Mouse (Mus musculus): ENCODE data around the gene Mthfsd. TPM values are rescaled to one million over a fixed set of nuclear protein-coding genes. Genes with fewer than 3 reads are reported as not detected.

Mthfsd gene
- polyA plus RNA-seq, 1 experiment from 2014 or later: 57.5 TPM

DNA sequence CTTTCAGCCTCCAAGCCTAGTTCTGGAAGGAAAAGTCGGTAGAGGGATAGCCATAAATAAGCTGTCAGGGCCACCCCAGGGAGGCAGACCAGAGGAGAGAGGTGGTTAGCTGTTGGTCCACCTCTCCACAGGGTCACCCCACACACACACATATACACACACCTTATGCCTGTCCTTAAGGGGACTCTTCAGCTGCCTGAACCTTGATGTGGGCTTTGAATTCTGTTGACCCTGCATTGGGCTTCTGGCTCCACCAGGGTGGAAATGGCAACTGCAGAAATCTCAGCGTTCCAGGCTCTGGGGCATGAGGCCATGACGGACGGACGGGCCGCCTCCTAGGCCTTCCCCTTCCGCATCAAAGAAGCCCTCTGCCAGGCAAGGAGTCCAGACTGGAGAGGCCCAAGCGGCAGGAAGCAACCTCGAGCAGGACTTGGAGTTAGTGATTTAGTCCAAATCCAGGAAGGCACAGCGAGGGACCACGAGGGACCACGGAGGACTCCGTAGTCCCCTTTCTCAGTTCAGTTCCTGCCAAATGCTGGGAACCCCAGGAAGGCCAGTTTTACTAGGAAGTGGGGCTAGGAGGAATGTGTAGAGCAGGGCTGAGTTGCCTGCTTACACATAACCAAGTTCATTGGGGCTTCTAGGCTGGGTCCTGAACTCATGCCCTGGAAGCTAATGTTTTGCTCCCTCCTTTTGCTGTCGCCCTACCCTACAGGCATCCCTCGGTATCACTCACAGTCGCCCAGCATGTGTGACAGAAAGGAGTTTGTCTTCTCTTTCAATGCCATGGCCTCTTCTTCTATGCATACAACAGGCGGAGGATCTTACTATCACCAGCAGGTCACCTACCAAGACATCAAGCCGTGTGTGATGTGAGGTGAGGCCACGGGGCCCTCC is 21.9 kb downstream of the Mthfsd start:
- WGBS: 21% methylated on average over 19 of the region's 19 CpGs
- Histone ChIP-seq H3K4me2 (ENCODE audit: low read depth, low read length) (peak overlapping the region; percentile 67), H3K4me3 (replicated peaks; ENCODE audit: low read length) (peak overlapping the region; percentile 70), H3K9ac (ENCODE audit: low read length) (peak overlapping the region; percentile 88), H3K27ac (ENCODE audit: low read length) (peak overlapping the region; percentile 99), H3K27me3 (ENCODE audit: control insufficient read depth, insufficient read depth, low read length) (peaks cover 87% of the 10 kb centered on the region), H3K4me1 (ENCODE audit: control insufficient read depth, insufficient read depth, low read length) (peaks cover 7% of the 10 kb centered on the region; the same call in 1 of the 2 replicates), H3K9me3 (replicated peaks; ENCODE audit: control insufficient read depth, low read length) (no peaks in the 10 kb centered on the region), H3K36me3 (ENCODE audit: control insufficient read depth, insufficient read depth, low read length) (no peaks in the 10 kb centered on the region; the same call in 1 of the 2 replicates)
- ATAC-seq (ENCODE audit: insufficient read depth, low FRiP score): no peak

DNA sequence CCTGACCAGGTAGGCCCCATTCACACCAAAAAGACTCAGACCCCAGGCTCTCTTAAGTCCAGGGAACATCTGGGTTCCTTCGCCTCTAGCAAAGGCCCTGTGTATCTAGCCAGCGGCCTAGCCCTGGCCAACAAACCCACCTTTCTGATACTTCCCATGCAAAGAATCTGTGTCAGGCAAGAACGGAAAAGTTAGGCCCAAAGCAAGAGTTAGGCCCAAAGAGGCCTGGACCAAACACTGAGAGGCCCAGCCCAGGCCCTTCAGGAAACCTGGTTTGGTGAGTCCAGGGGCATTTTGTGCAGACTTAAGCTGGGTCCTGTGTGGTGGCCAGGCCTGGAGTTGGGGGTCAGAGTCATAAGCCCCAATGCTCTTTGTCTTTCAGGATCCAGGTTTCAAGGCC is 22.6 kb downstream of the Mthfsd start:
- 46% methylated on average over 3 of the region's 3 CpGs for WGBS
- peak overlapping the region; percentile 67 for H3K4me2 ChIP-seq (ENCODE audit: low read depth, low read length)
- H3K36me3 ChIP-seq (ENCODE audit: control insufficient read depth, insufficient read depth, low read length): no peaks in the 10 kb centered on the region; the same call in 1 of the 2 replicates
- no peak for ATAC-seq (ENCODE audit: insufficient read depth, low FRiP score)
- peak overlapping the region; percentile 70 for H3K4me3 ChIP-seq (replicated peaks; ENCODE audit: low read length)
- peaks cover 85% of the 10 kb centered on the region for H3K27me3 ChIP-seq (ENCODE audit: control insufficient read depth, insufficient read depth, low read length)
- H3K4me1 ChIP-seq (ENCODE audit: control insufficient read depth, insufficient read depth, low read length): peaks cover under 1% of the 10 kb centered on the region; the same call in 1 of the 2 replicates
- H3K27ac ChIP-seq (ENCODE audit: low read length): peak overlapping the region; percentile 99
- no peaks in the 10 kb centered on the region for H3K9me3 ChIP-seq (replicated peaks; ENCODE audit: control insufficient read depth, low read length)
- peak overlapping the region; percentile 88 for H3K9ac ChIP-seq (ENCODE audit: low read length)

DNA sequence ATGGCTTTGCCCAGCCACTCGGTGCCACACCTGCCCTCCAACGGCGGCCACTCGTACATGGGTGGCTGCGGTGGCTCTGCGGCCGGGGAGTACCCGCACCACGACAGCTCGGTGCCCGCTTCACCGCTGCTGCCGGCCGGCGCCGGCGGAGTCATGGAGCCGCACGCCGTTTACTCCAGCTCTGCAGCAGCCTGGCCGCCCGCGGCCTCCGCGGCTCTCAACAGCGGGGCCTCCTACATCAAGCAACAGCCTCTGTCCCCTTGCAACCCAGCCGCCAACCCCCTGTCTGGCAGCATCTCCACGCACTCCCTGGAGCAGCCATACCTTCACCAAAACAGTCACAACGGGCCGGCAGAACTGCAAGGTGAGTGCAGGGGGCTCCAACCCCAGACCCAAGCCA is 23.2 kb downstream of the Mthfsd start:
- peak overlapping the region; percentile 70 for H3K4me3 ChIP-seq (replicated peaks; ENCODE audit: low read length)
- peaks cover 85% of the 10 kb centered on the region for H3K27me3 ChIP-seq (ENCODE audit: control insufficient read depth, insufficient read depth, low read length)
- H3K9ac ChIP-seq (ENCODE audit: low read length): peak overlapping the region; percentile 88
- H3K9me3 ChIP-seq (replicated peaks; ENCODE audit: control insufficient read depth, low read length): no peaks in the 10 kb centered on the region
- H3K4me1 ChIP-seq (ENCODE audit: control insufficient read depth, insufficient read depth, low read length): no peaks in the 10 kb centered on the region
- no peak for ATAC-seq (ENCODE audit: insufficient read depth, low FRiP score)
- no peaks in the 10 kb centered on the region; the same call in 1 of the 2 replicates for H3K36me3 ChIP-seq (ENCODE audit: control insufficient read depth, insufficient read depth, low read length)
- peak overlapping the region; percentile 99 for H3K27ac ChIP-seq (ENCODE audit: low read length)
- peak overlapping the region; percentile 67 for H3K4me2 ChIP-seq (ENCODE audit: low read depth, low read length)
- WGBS: 3% methylated on average over 30 of the region's 30 CpGs

DNA sequence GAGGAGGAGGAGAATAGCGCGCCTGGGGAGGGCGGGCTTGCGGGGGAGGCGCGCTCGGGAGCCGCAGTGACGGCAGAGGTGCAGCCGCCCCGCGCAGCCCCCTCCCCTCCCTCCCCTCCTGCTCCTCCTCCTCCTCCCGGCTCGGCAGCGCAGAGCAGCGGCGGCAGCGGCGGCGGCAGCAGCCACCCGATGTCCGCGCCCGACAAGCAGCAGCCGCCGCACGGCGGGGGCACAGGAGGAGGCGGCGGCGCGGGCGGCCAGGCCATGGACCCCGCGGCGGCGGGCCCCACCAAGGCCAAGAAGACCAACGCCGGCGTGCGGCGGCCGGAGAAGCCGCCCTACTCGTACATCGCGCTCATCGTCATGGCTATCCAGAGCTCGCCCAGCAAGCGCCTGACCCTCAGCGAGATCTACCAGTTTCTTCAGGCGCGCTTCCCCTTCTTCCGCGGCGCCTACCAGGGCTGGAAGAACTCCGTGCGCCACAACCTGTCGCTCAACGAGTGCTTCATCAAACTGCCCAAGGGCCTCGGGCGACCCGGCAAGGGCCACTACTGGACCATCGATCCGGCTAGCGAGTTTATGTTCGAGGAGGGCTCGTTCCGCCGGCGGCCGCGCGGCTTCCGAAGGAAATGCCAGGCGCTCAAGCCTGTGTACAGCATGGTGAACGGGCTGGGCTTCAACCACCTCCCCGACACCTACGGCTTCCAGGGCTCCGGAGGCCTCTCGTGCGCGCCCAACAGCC is 23.8 kb downstream of the Mthfsd start, which contains the start of gene Foxf1:
TSS of gene Foxf1 (plus strand) at position 177 of the 742 bp plus-strand sequence.
- Histone ChIP-seq H3K9me3 (replicated peaks; ENCODE audit: control insufficient read depth, low read length) (no peaks in the 10 kb centered on the region), H3K36me3 (ENCODE audit: control insufficient read depth, insufficient read depth, low read length) (no peaks in the 10 kb centered on the region; the same call in 1 of the 2 replicates), H3K9ac (ENCODE audit: low read length) (peak within 1 kb of the TSS; percentile 88), H3K27me3 (ENCODE audit: control insufficient read depth, insufficient read depth, low read length) (peaks cover 82% of the 10 kb centered on the region), H3K27ac (ENCODE audit: low read length) (peak within 1 kb of the TSS; percentile 99), H3K4me2 (ENCODE audit: low read depth, low read length) (peak within 1 kb of the TSS; percentile 67), H3K4me1 (ENCODE audit: control insufficient read depth, insufficient read depth, low read length) (no peaks in the 10 kb centered on the region), H3K4me3 (replicated peaks; ENCODE audit: low read length) (peak within 1 kb of the TSS; percentile 70)
- no peak; the same call in 1 of the 2 replicates for ATAC-seq (ENCODE audit: insufficient read depth, low FRiP score)
- WGBS: under 1% methylated on average over 68 of the region's 83 CpGs

DNA sequence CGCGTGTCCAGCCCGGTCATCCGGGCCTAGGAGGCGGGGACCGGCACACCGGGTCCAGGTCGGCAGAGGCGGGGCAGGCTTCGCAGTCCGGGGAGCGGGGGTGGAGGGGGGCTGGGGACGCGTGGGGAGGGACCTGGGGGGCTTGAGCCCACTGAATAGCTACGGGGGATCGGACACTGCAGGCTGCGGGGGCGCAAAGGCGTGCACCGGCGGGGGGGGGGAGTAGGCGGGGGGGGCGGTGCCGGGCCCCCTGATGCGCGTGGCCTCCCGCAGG is 24.3 kb downstream of the Mthfsd start:
- ATAC-seq (ENCODE audit: insufficient read depth, low FRiP score): peak; percentile 87
- Histone ChIP-seq H3K4me2 (ENCODE audit: low read depth, low read length) (peak overlapping the region; percentile 67), H3K27ac (ENCODE audit: low read length) (peak overlapping the region; percentile 99), H3K9me3 (replicated peaks; ENCODE audit: control insufficient read depth, low read length) (no peaks in the 10 kb centered on the region), H3K27me3 (ENCODE audit: control insufficient read depth, insufficient read depth, low read length) (peaks cover 77% of the 10 kb centered on the region), H3K9ac (ENCODE audit: low read length) (peak overlapping the region; percentile 88), H3K4me3 (replicated peaks; ENCODE audit: low read length) (peak overlapping the region; percentile 70), H3K36me3 (ENCODE audit: control insufficient read depth, insufficient read depth, low read length) (no peaks in the 10 kb centered on the region; the same call in 1 of the 2 replicates), H3K4me1 (ENCODE audit: control insufficient read depth, insufficient read depth, low read length) (no peaks in the 10 kb centered on the region)
- WGBS: 2% methylated on average over 21 of the region's 27 CpGs

DNA sequence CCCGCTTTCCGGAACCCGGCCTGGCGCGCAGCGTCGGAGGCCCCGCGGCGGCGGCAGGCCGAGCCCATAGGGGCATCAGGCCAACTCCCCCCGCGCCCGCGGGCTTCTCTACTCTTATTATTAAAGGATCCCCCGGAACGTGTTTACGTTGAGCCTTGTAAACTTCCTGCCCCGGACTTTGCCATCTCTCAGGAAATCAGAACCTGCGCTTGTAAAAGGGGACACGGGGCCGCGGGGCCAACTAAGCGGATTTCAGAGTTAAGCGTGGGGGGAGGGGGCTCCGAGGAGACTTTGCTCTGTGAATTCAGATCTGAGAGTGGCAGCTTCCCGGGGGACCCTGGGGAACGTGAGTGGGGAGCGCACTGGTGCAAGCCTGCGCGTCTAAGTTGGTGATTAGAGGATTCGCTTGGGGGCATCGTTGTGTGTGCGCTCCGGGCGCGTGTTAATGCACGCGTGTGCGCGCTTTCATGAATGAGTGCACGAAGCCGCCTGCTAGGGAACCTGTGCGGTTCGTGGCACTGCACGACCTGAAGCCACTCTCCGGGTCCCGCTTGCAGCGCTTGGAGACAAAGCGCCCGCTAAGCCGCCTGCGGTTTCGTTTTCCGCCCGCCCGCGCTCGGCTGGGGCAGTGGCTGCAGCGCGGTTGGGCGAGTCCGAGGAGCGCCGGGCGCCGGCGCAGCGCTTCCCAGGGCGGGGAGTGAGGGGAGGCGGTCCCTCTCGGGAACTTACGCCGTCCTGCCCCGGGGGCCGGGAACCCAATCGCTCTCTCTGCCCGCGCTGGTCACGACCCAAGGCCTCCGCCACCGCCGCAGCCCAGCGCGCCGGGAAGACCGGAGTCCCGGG is 24.9 kb downstream of the Mthfsd start:
- Histone ChIP-seq H3K27me3 (ENCODE audit: control insufficient read depth, insufficient read depth, low read length) (peaks cover 77% of the 10 kb centered on the region), H3K27ac (ENCODE audit: low read length) (peak overlapping the region; percentile 99), H3K36me3 (ENCODE audit: control insufficient read depth, insufficient read depth, low read length) (no peaks in the 10 kb centered on the region), H3K4me1 (ENCODE audit: control insufficient read depth, insufficient read depth, low read length) (no peaks in the 10 kb centered on the region), H3K9ac (ENCODE audit: low read length) (peak overlapping the region; percentile 88), H3K4me3 (replicated peaks; ENCODE audit: low read length) (peak overlapping the region; percentile 70), H3K4me2 (ENCODE audit: low read depth, low read length) (peak overlapping the region; percentile 67), H3K9me3 (replicated peaks; ENCODE audit: control insufficient read depth, low read length) (no peaks in the 10 kb centered on the region)
- under 1% methylated on average over 88 of the region's 89 CpGs for WGBS
- peak; percentile 77 for ATAC-seq (ENCODE audit: insufficient read depth, low FRiP score)

DNA sequence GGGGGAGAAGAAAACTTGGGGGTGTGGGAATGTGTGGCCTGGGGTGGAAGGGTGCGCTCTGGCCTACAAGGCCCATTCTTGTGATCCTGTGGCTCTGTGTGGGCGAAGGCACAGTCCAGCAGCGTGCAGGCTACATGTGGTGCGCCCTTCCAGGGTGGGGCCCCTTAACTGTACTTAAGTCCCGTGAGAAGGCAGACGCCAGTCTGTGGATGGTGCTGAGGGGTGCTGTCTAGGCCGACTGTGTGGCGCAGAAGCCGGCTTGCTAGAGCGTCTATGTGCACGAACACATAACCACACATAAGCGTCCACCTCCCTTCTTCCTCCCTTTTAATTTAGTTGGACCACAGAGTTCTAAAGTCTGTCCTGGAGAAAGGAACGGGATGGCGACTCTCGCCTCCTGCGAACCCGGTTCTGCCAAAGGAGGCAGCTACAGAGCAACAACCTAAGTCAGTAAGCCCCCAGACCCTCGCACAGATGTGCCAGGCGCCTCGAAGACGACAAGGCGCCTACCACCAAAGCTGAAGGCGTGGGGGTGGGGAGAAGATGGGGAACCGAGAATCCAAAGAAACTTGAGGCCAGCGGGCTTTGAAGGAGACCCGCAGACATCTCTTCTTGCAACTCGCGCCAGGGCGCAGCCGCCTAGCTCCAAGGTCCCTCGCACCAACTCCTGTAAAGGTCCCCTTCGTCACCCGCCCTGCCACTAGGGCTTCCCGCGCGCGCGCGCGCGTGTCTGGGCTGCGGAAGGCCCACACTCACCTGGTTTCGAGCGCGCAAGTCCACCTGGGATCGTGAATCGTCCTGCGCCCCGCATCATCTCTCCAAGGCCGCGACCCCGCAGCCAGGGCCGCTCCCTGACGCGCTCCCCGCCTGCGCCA is 25.7 kb downstream of the Mthfsd start:
- ATAC-seq (ENCODE audit: insufficient read depth, low FRiP score): no peak
- H3K4me3 ChIP-seq (replicated peaks; ENCODE audit: low read length): peak overlapping the region; percentile 70
- peak overlapping the region; percentile 88 for H3K9ac ChIP-seq (ENCODE audit: low read length)
- H3K9me3 ChIP-seq (replicated peaks; ENCODE audit: control insufficient read depth, low read length): no peaks in the 10 kb centered on the region
- no peaks in the 10 kb centered on the region for H3K4me1 ChIP-seq (ENCODE audit: control insufficient read depth, insufficient read depth, low read length)
- H3K4me2 ChIP-seq (ENCODE audit: low read depth, low read length): peak overlapping the region; percentile 67
- WGBS: 1% methylated on average over 56 of the region's 57 CpGs
- no peaks in the 10 kb centered on the region for H3K36me3 ChIP-seq (ENCODE audit: control insufficient read depth, insufficient read depth, low read length)
- peak overlapping the region; percentile 99 for H3K27ac ChIP-seq (ENCODE audit: low read length)
- H3K27me3 ChIP-seq (ENCODE audit: control insufficient read depth, insufficient read depth, low read length): peaks cover 80% of the 10 kb centered on the region

DNA sequence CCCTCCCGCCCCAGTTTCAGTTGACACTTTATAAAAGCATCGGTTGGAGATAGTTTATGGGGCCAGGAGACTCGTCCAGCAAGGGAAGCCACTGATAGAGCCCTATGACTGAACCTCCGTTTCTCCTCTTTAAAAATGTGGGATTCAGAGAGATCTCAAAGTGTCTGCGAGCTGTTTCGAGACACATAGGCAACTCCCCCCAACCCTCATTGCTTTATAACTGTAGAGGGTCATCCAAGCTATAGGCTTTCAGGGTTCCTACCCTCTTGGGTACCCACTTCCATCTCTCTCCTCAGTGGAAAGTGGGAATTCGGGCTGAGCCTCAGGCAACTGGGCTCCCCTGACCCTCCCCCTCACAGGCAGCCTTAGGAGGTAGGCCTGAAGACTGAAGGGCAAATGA is 26.8 kb downstream of the Mthfsd start:
- no peaks in the 10 kb centered on the region for H3K9me3 ChIP-seq (replicated peaks; ENCODE audit: control insufficient read depth, low read length)
- peak overlapping the region; percentile 88 for H3K9ac ChIP-seq (ENCODE audit: low read length)
- no peak for ATAC-seq (ENCODE audit: insufficient read depth, low FRiP score)
- H3K4me3 ChIP-seq (replicated peaks; ENCODE audit: low read length): peak overlapping the region; percentile 70
- H3K36me3 ChIP-seq (ENCODE audit: control insufficient read depth, insufficient read depth, low read length): no peaks in the 10 kb centered on the region
- 11% methylated on average over 7 of the region's 7 CpGs for WGBS
- H3K27me3 ChIP-seq (ENCODE audit: control insufficient read depth, insufficient read depth, low read length): peaks cover 81% of the 10 kb centered on the region
- peak overlapping the region; percentile 67 for H3K4me2 ChIP-seq (ENCODE audit: low read depth, low read length)
- H3K4me1 ChIP-seq (ENCODE audit: control insufficient read depth, insufficient read depth, low read length): no peaks in the 10 kb centered on the region
- H3K27ac ChIP-seq (ENCODE audit: low read length): peak overlapping the region; percentile 99

Data from stomach, embryonic 16.5 days (tissue).